Mouse (Mus musculus) neutrophil, adult 5-6 weeks (primary cell): Measurements from ENCODE around the gene Otud7a. TPM values are rescaled to one million over a fixed set of nuclear protein-coding genes. Genes with fewer than 3 reads are reported as not detected.

ENCODE experiments used
- ATAC-seq: fragments of 151-379, 151-347 bp; 2 replicates; pipeline ENCODE4 v1.8.0; 2017; ENCODE audit warnings: mild to moderate bottlenecking, moderate TSS enrichment; ENCODE audit not compliant: insufficient number of reproducible peaks, poor library complexity, low FRiP score, severe bottlenecking; ENCODE audit errors: extremely low read depth
- total RNA-seq: library from RNA; stranded (forward); fragments of 200-1000 nt; gene quantifications from 2 replicates; pipeline ENCODE4 v1.2.3, GENCODE M21; 2017

Otud7a gene
- total RNA-seq, 1 experiment from 2014 or later, result not detected

DNA sequence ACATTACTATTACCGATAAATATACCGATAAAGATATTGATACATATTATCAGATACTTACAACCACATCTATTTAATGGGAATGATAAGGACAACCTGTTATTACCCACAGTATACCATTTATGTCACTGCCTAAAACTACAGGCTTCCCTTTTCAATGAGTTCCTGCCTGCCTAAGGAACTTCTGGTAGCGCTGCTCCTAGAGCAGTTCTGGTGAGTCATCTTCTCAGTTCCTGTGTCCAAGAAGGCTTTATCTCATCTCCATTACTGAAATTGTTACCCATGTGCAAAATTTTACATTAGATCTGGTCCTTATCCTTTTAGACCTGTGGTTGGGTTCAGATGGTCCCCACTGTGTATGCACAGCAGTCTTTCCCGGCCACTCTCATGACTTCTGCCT is 95.7 kb downstream of the Otud7a start:
- no peak for ATAC-seq

DNA sequence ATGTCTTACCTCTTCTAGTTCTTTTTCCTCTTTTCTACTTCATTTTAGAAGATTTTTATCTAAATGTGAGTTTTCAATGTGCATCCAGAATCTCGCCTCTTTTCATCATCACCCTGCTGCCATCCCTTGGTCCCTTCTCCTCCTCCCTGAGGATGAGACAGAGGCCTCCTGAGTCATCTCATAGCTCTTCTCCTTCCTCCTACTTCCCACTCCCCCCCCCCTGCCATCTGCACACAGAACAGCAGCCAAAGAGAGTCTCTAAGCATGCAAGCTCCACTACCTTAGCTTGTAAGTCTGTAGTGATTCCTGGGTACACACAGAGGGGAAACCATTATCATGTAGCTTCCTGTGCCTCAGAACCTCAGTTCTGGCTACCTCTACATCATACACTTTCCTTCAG is 109.9 kb downstream of the Otud7a start:
- ATAC-seq, result no peak

DNA sequence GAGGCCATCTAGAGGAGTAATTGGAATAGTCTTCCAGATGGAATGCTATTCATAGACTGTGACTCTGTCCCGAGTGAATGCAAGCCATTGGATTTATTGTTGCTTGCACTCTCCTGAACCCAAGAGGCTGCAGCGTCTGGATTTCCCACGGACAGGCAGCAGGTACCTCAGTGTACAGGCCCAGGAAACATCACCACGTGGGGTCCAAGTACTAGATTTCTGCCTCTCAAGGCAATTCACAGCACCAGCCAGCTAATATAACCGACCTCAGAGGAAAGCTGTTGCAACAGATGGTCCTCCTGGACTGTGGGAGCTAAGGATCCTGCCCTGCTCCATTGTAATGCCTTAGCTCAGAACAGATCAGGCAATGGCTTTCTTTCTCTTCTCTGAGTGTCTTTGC is 111.8 kb downstream of the Otud7a start:
- no peak for ATAC-seq

DNA sequence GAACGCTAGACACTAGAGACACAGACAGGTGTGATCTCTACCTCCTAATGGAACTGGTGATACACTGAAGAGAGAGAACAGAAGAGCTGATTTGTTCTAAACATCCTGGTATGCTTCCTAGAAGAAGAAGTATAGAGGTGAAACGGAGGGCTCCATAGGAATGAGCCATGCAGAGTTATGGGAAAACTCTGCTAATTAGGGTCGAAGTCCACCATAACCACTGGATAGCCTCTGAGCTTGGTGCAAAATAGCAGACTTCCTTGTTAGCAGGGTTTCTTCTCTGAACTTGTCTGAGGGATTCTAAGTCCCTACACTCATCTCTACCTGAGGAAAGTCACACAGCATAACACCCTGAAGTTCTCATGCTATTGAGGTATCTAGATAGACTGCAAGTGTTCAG is 114.4 kb downstream of the Otud7a start:
- no peak for ATAC-seq

DNA sequence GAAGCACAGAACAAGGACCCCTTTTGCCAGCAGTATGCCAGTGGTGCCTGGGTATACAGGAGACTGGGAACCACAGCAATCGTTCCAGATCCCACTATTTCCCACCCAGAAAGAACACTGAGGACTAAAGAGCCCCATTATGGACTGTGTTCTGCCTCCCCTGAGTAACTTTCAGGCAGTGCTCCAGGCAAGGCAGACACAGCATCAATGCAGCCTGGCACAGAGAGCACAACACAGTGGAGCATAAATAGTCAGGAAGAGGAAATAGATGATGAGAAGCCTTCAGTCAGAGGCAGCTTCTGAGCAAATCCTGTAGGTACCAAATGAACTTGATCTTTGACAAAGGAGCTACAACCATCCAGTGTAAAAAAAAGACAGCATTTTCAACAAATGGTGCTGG is 115.1 kb downstream of the Otud7a start:
- no peak for ATAC-seq

DNA sequence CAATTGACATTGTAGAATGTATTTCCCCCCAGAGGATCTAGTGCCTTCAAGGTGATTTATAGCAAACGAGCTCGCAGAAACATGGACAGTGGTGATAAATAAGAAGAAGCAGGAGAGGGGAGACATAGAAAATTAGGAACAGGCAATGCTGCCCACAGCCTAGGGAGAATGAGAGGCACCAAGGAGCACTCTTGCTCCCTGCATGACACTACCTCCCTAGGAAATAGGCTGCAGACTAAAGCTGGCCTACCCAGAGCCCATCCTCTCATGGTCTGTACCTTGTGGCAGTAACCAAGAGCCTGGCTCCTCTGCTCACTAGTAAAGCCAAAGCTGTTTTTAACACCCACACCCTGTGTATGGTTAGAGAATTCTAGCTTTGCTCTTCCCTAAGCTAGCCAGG is 138.8 kb downstream of the Otud7a start:
- no peak for ATAC-seq

DNA sequence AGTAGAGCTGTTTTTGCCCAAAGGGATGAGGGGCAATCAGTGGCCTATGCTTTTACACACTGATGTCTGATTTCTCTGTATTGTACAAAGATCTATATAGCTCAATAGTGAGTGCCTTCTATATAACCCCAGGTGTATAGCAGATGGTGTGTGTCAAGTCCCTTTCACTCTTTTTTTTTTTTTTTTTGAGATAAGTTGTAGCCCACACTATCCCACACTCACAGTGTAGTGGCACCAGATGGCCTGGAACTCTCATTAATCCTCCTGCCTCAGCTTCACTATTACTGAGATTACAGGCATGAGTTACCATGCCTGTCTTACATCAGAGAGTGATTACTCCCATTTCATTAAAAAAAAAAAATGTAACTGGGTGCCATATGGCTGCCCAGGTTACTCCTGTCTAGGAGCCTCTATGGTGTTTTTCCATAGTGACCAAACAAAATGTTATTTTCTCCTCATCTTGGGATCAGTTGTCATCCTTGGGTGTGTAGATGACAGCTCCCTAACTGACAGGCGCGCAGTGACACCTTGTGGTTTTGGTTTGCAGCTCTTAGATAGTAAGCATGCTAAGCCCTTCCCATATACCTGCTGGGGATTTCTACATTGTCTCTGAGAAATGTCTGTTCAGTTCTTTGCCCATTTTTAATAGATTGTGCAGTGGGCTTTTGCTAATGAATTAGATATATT is 141.8 kb downstream of the Otud7a start:
- ATAC-seq, result no peak

DNA sequence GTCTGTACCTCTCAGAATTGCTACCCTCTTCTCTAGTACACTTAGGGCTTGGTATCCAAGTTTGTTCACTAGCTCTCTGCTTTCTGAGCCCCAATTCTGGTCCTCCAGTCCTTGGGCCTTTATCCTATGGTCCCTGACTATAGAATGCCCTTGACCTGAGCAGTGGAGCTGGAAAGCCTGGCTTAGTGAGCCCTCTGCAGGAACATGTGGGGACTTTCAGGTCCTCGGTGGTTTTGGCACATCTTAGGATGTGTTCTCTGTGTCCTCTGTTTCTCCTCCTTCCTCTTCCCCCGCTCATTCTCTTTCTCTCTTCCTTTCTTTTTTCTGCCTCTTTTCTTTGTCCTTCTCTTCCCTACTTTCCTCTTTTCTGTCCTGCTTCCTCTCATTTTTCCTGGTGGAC is 145.8 kb downstream of the Otud7a start:
- ATAC-seq, result no peak

DNA sequence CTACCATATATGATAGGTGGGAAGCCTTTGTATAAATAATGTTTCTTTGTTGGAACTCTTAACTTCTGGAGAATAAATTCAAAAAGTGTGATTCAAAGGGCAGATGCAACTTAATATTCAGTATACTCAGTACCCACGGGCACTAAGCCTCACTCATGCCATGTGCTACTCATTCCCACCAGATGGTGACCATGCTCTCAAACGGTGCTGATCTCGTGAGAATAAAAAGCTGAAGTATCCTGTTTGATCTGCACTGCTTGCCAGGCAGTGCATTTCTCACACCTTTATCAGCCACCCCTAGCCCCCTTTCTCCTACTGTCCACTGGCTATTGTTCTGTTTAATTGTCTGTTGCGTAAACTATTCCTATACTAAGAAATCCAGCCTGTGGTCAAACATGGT is 146.8 kb downstream of the Otud7a start:
- no peak for ATAC-seq

DNA sequence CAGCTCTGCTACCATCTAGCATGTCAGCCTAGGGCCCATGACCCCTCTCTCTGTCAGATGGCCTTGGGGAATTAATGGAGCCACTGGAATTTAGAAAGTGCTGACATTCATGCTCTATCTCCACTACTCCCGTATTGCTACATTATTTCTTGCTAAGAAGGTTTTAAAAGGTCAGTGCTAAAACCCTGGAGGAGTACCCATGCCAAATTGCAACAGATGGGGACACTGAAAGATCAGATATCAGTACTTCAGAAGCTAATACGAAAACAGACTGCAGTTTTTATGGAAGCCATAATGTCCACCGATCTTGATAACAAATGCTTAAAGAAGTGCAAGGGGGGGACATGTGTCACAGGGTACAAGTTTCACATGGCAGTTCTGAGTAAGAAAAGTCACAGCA is 147.5 kb downstream of the Otud7a start:
- ATAC-seq, result no peak

DNA sequence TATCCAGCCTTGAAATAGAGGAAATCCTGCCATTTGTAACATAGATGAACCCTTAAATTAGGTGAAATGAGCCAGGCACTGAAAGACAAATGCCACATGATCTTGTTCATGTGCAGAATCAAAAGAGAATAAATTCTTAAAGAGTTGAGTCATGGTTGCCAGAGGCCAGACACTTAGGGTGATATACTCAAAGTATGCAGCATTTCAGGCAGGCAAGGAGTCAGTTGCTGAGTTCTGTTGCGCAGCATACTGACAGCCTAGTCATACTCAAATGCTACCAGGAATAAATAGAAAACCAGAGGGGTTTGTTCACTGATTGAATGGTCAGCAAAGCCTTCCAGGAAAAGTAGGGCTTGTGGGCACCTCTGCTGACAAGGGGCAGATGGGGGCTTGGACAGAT is 160.3 kb downstream of the Otud7a start:
- ATAC-seq, result no peak

DNA sequence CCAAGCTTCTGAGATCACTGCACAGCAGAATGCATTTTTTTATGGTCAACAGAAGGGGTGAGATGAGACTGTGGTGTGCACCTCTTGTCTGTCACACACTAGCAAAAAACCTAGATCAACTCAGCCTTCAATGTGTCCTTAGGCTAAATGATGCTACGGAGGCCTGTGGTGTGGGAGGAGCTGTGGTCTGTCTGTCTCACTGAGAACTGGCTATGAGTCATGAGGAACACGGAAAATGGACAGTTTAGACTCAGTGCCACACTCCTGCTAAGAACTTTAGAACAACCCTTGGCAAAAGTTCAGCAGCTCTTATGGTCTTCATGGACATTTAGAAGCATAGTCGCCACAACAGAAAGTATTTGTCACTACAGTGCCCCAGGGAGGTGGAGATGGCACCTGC is 172.5 kb downstream of the Otud7a start:
- no peak for ATAC-seq

DNA sequence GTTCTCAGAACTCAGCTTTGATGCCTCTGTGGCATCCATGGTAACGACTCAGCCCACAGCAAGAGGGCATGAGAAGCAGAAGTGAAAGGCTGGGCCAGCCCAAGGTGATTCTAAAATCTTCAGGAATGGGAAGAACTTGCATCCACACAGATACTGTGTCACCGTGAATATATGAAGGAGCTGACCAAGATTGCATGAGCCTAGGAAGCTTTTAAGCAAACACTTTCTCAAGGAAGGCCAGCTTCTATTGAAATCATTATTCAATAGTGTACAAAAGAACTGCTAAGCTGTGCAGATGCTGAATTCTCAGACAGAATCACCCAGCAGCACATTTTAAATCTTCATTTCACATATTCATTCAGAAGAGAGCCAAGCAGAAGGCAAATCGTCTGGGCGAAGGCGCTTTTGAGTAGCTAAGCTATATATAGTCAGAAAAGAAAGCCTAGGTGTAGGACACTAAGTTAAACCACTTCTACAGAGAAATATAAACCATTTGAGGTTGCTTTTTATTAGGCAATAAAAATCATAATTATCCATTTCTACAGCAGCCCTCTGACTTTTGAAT is 176.3 kb downstream of the Otud7a start:
- ATAC-seq, result no peak

DNA sequence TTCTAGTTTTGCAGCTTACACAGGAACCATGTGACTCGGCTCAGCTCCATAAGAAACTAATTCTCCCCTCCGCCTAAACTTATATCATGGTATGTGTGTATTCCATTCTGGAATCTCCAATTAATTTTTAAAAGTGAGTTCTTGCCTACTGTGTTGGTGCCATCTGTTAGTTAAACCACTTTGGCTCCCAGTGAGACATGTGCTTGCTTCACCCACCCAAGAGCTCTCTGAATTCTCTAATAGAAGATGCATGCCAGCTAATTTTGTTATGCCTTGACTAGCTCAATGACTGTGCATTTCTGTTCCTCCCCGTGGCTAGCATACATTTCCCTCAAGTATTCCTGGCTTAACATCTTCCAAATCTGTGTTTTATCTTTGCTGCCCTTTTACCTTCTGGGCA is 193.1 kb downstream of the Otud7a start:
- no peak for ATAC-seq

DNA sequence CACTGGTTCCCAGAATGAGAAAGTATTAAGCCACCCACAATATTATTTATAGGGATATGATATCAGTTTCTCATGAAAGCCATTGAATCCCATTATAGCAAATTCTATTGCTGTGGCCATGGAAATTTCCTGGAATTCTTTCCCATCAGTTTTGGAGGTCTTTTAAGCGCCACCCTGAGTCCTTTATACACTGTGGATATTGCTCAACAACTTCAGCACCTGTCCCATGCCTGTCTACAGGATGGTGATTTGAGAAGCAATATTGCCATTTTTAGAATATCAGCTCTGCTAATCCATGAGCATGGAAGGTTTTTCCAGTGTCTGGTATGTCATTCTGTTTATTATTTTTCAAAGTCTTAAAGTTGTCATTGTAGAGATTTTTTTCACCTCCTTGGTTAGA is 199.5 kb downstream of the Otud7a start:
- no peak for ATAC-seq

DNA sequence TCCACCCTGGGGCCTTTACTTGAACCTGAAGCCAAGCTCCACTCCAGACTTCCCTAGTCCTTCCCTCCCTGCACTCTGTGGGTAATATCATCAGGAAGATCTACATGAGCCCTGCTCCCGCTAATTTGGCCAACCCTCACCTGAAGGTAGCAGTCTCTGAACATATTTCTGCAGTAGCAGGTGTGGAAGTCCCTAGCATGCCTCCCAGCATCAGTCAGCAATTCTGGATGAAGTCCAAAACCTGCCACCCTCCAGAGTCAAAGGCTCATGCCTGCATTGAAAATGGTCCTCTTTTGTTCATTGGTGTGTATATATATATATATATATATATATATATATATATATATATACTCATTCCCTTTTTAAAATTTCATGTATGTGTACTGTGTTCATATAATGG is 202.6 kb downstream of the Otud7a start:
- no peak for ATAC-seq

DNA sequence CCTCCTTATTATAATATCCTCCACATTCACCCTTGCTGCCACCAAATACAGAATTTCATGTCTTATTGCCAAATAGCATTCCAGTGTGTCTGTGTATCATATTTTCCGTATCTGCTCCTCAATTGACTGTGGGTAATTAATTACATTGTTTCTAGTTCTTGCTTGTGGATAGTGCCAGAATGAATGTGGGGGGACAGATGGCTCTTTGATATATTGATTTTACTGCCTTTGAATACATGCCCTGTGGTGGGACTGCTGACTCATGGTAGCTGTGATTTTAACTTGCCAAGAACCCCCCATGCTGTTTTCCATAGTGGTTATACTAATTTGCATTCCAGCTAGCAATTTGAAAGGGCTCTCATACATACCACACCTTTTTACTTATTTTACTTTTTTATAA is 215.7 kb downstream of the Otud7a start:
- no peak for ATAC-seq

DNA sequence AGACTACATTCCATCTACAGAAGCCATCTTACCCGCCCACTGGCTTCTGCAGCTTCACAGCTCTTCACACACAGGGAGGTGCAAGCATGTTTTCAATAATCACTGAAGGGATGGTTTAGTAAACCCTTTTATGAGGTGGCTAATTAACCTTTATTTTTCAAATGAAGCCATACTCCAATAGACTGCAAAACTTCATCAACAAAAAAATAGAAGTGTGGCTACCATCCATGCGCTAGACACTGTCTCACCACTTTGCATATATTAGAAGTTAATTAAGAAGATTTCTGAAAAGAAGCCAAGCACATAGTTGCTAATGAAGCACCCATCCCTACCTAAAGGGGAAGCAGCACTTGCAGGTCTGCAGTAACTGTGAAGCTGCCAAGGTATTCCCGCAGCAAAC is 218.2 kb downstream of the Otud7a start:
- ATAC-seq, result no peak

DNA sequence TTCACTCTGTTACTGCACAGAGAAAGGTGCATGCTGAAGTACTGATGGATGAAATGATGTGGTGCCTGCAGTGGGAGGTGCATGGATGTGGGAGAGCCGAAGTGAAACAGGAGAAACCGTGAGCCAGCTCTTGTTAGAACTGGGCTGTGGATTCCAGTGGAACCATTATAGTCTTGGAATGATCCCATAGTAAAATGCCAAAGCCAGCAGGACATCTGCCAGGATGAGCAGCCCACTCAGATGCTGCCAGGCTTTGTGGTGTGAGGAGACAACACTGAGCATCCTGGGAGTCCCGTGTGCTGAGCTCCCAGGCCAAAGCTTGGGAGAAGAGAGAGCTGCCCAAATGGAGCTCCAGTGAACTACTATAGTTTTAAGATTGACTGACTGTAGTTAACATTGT is 220.9 kb downstream of the Otud7a start:
- ATAC-seq, result no peak

DNA sequence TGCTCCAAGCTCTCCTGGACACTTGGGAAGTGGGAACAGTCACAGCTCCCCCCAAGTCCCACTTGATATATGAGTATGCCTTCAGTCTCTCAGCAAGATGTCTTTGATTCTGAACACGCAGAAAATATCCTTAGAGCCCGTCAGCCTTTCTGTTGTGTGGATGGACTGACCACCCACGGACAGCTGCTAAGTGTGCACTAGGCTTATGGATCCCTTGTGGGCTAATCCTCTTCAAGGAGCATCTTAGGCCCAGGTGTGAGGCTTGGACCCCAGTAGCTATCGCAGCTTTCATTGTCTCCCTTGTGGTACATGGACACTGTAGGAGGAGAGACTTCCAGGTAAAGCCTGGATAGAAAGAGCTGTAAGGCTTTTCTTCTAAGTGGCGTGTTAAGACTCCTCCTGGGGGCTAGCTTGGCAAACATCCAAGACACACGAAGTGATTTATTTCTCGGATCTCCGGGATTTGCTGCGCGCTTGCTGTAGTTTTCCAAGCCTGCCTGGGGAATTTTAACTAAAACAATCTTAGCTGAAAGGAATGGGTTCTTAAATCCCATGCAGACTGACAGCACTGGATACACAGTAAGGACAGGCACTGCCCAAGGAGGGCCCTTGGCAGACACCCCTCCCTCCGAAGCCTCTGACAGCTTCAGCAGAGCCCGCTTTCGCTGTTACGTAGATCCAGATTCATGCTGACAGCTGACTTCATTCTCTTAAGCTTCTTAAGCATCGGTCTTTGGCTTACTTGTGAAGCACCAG is 223.6 kb downstream of the Otud7a start:
- ATAC-seq, result no peak
